Mouse (Mus musculus): ENCODE measurements around the gene Tpp1.

DNA sequence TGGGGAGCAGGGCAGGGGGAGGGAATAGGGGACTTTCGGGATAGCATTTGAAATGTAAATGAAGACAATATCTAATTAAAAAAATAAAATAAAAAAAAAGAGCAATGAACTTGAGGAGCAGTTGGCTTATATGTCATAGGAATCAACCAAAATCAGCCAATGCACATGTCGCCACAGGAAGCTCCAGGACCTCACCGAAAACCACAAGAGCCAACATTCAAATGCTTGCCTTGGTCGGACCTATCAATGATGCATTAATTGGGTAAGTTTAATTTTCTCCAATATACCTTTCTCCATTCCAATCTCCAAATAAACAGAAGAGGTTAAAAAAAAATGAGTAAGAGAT is 25.1 kb downstream of the Tpp1 start:
- TF ChIP-seq CTCF (IDR thresholded peaks at IDR 0.05; ENCODE audit: insufficient read depth, low read depth, low read length), result no peak
- TF ChIP-seq POLR2A (IDR thresholded peaks at IDR 0.05; ENCODE audit: insufficient read depth, low read depth, low read length), result no peak

Measured in olfactory bulb, adult 2 months (tissue).